Mouse (Mus musculus) intestine, embryonic 14.5 days (tissue): ENCODE measurements around the gene Gm44511. TPM values are rescaled to one million over a fixed set of nuclear protein-coding genes. Genes with fewer than 3 reads are reported as not detected.
"Not testable (repeated sequence)": the region's sequence is repeated elsewhere in the genome, so short reads cannot be mapped to it uniquely, and the experiment has no call there.

Experiments
- ATAC-seq: fragments of 200-750 bp; cut with Nextera tagmentation; replicated peaks from 2 replicates; pipeline ENCODE4 v1.8.0; 2017; ENCODE audit warnings: low read depth, moderate number of reproducible peaks, moderate TSS enrichment, moderate library complexity; ENCODE audit not compliant: low FRiP score, low TSS enrichment
- DNase-seq: peaks from one replicate; pipeline ENCODE4 v3.0.0-alpha.2; 2018; ENCODE audit warnings: low spot score
- H3K27ac ChIP-seq: fragments of 300-500 bp; sonication (generic); 2 replicates; pipeline ENCODE4 v1.5.1; 2014; ENCODE audit warnings: low read depth, mild to moderate bottlenecking, control low read depth
- H3K27me3 ChIP-seq: fragments of 300-500 bp; sonication (generic); replicated peaks from 2 replicates; pipeline ENCODE4 v1.6.1; 2014; ENCODE audit warnings: low read length, control low read depth; ENCODE audit not compliant: control insufficient read depth, insufficient read depth
- H3K36me3 ChIP-seq: fragments of 300-500 bp; sonication (generic); 2 replicates; pipeline ENCODE4 v1.6.1; 2014; ENCODE audit warnings: low read length, control low read depth; ENCODE audit not compliant: control insufficient read depth, insufficient read depth
- H3K4me1 ChIP-seq: fragments of 300-500 bp; sonication (generic); replicated peaks from 2 replicates; pipeline ENCODE4 v1.6.1; 2014; ENCODE audit warnings: low read length, control low read depth, mixed read lengths; ENCODE audit not compliant: control insufficient read depth, insufficient read depth
- H3K4me2 ChIP-seq: fragments of 300-500 bp; sonication (generic); 2 replicates; pipeline ENCODE4 v1.6.1; 2014; ENCODE audit warnings: low read length
- H3K4me3 ChIP-seq: fragments of 300-500 bp; sonication (generic); 2 replicates; pipeline ENCODE4 v1.5.1; 2014; ENCODE audit warnings: low read depth, low read length, control low read depth, mixed read lengths
- H3K9ac ChIP-seq: fragments of 300-500 bp; sonication (generic); 2 replicates; pipeline ENCODE4 v1.6.1; 2014; ENCODE audit warnings: mild to moderate bottlenecking, low read length
- H3K9me3 ChIP-seq: fragments of 300-500 bp; sonication (generic); 2 replicates; pipeline ENCODE4 v1.6.1; 2016; ENCODE audit warnings: low read length, control low read depth; ENCODE audit not compliant: control insufficient read depth
- WGBS: fragments of 180-500 bp; shearing (Covaris S2); extraction: QIAGEN DNeasy Blood & Tissue Kit; methylation state at CpG from one replicate; pipeline ENCODE4 v1.1.7; 2014; 5-methylcytosine and 5-hydroxymethylcytosine counted together
- polyA plus RNA-seq: library from polyadenylated mRNA; unstranded; fragments of >200 nt; fragmentation: Nextera tagmentation; extraction: Ambion mirVana; gene quantifications from 2 replicates; pipeline ENCODE4 v1.2.1, GENCODE M21; 2014

Gene Gm44511
- polyA plus RNA-seq, 1 experiment from 2014 or later, result 0.62 TPM

DNA sequence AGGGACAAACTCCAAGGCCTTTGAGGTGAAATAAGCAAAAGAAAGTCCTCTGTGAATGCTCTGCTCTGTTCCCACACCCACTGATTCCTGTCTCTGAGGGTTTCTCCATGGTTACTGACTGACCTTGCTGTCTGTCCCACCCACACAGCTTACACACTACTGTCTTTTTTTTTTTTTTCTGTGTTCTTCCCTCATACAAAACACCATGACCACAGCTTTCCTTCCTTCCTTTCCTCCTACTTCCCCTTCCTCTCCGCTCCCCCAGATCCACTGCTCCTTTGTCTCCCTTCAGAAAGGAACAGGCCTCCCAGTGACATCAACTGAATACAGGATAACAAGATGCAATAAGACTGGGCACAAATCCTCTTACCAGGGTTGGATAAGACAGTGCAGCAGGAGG, 37.6 kb downstream of the Gm44511 start:
- no peaks in the 10 kb centered on the region for H3K36me3 ChIP-seq
- ATAC-seq, result no peak
- H3K27me3 ChIP-seq, result no peaks in the 10 kb centered on the region
- no peaks in the 10 kb centered on the region for H3K9me3 ChIP-seq
- no peak overlapping the region for H3K4me2 ChIP-seq
- no peaks in the 10 kb centered on the region for H3K4me1 ChIP-seq
- no peak overlapping the region for H3K27ac ChIP-seq
- WGBS, result 87% methylated on average over 1 of the region's 1 CpGs
- no peak for DNase-seq
- H3K9ac ChIP-seq, result no peak overlapping the region
- no peak overlapping the region for H3K4me3 ChIP-seq

DNA sequence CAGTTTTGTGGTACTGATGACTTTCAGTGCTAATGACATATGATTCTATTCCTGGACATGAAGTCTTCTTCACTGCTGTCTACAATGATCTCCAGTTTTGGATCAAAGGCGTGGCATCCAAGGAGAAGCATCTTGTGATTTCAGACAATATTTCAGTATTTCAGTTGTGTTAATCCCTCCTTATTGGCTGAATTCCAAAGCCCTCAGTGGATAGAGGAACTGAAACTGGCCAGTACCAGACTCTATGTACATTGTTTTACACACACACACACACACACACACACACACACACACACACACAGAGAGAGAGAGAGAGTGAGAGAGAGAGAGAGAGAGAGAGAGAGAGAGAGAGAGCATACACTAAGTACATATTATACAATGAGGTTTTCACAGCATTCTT, 39.7 kb downstream of the Gm44511 start:
- H3K4me3 ChIP-seq, DNase-seq, H3K9ac ChIP-seq, H3K27ac ChIP-seq, H3K4me1 ChIP-seq, H3K4me2 ChIP-seq, H3K36me3 ChIP-seq, H3K27me3 ChIP-seq, H3K9me3 ChIP-seq, ATAC-seq: not testable (repeated sequence)
- WGBS, result 91% methylated on average over 1 of the region's 1 CpGs

DNA sequence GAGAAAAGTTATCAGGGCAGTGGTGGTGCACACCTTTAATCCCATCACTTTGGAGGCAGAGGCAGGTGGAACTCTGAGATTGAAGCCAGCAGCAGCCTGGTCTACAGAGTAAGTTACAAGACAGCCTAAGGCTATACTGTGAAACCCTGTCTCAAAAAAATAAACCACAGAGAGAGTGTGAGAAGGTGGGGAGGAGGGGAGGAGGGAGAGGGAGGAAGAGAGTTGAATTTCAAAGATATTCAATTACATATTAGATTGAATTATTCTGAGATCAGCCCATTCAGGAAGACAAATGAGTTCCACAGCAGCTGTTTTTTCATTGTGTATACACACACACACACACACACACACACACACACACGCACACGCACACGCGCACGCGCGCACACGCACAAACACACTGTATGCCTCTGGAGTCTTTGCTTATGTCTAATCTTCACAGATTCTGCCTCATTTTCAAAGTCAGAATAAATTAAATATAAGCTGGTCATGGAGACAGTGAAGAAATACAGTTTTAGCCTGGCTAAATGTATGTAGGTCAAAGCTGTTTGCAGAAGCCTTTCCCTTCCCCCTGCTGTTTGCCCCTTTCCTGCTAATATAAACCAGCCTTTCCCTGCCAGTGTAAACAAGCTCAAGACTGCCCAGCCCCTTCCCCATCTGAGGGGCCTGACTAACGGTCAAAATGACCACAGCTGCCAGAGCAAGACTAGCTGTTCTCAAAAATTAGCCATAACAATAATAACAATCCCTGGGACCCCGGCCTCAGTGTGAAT, 56.4 kb downstream of the Gm44511 start:
- Histone ChIP-seq H3K36me3 (no peaks in the 10 kb centered on the region), H3K27me3 (no peaks in the 10 kb centered on the region), H3K9me3 (0 out of 2 replicates have a peak, but pooled peaks cover 3% of the 10 kb centered on the region), H3K4me2 (peak overlapping the region; percentile 1; the same call in 1 of the 2 replicates), H3K27ac (peak overlapping the region; percentile 29), H3K4me1 (no peaks in the 10 kb centered on the region), H3K9ac (0 out of 2 replicates have a peak overlapping the region, but pooled peaks have one; percentile 11), H3K4me3 (no peak overlapping the region)
- DNase-seq (peak; percentile 65), ATAC-seq (no peak)
- WGBS, result 44% methylated on average over 10 of the region's 10 CpGs

DNA sequence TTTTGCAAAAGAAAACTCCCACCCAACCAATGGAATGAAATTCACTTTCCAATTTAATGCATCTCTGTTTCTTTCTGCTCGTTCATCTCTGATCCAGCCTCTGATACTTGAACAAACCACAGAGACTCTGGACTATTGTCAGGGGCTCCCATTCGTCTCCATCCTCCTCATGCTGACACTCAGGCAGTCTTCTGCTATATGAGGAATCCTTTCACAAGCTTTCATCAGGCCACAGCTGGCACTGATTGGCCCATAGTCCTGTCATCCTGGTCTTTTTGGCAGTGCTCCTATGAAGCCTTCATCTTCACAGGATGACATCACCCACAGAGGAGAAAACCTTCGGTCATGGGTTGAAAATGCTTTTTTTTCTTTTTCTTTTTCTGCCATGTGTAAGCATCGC, 58.1 kb downstream of the Gm44511 start:
- no peak overlapping the region for H3K4me3 ChIP-seq
- H3K4me1 ChIP-seq, result no peaks in the 10 kb centered on the region
- no peaks in the 10 kb centered on the region for H3K36me3 ChIP-seq
- H3K27ac ChIP-seq, result no peak overlapping the region
- H3K9ac ChIP-seq, result no peak overlapping the region
- DNase-seq, result no peak
- WGBS, result 86% methylated on average over 4 of the region's 4 CpGs
- no peaks in the 10 kb centered on the region for H3K9me3 ChIP-seq
- H3K27me3 ChIP-seq, result no peaks in the 10 kb centered on the region
- no peak for ATAC-seq
- no peak overlapping the region for H3K4me2 ChIP-seq

DNA sequence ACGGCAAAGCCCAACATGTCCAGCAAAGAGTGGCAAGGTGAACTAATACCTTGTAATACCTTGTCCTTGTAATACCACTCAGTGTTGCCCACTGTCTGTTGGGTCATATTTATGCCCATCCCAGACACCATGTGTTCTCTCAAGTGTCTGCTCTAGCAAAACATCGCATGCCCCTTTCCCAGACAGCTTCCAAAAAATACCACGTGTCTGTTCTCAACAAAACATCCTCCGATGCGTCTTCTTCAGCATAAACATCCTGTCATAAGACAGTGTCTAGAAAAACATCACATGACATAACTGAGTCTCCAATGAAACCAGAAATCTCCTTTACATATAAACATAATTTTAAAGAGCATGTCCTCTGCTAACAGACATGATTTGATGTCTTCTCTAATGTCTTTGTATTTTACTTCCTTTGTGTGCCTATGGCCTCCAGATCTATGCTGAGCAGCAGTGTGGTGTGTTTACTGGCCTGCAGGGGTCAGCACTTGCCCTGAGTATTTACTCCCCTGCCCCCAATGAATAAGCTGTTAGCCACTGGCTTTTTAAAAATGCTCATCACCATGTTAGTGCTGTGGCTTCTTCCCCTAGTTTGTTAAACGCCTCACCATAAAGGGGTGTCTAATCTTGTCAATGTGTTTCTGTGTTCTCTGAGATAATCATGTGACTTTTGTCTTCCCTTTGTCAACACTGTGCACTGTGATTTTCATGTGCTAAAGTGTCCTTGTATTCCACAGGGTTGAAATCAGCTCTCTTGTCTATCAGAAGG, 59.4 kb downstream of the Gm44511 start:
- not testable (repeated sequence) for ATAC-seq, DNase-seq, H3K9me3 ChIP-seq, H3K27me3 ChIP-seq, H3K4me1 ChIP-seq, H3K9ac ChIP-seq, H3K36me3 ChIP-seq, H3K4me2 ChIP-seq, H3K27ac ChIP-seq, H3K4me3 ChIP-seq
- 51% methylated on average over 6 of the region's 6 CpGs for WGBS

DNA sequence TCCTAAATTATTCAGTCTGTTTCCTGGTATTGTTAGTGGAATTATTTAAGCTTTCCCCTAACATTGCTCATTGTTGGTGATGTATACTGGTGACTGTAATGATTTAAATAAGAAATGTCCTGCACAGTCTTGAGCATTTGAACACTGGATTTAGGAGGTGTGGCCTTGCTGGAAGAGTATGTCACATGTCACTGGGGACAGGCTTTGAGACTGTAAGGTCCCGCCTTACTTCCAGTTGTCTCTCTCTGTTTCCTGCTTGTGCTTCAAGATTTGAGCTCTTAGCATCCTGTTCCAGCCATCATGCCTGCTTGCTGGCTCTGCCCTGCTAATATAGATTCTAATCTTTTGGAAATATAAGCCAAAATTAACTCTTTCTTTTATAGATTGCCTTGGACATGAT, 60.9 kb downstream of the Gm44511 start:
- no peak overlapping the region for H3K4me2 ChIP-seq

DNA sequence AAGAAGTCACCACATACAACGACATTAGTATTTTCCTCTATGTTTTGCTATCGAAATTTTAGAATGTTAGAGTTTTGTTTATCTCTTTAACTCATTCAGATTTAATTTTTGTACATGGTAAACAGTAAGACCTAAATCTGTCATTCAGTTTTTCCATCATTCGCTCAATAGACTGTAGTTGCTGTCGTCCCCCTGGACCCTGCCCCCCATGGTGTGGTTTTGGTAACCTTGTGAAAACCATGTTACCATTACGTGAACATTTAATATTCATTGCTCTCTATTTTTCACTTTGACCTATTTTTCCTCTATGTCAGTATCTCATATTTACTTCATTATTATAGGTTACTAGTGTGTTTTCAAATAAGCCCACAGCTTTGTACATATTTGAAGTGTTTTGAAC, 61.5 kb downstream of the Gm44511 start:
- no peaks in the 10 kb centered on the region for H3K36me3 ChIP-seq
- 22% methylated on average over 5 of the region's 5 CpGs for WGBS
- no peaks in the 10 kb centered on the region for H3K4me1 ChIP-seq
- no peaks in the 10 kb centered on the region for H3K27me3 ChIP-seq
- no peaks in the 10 kb centered on the region for H3K9me3 ChIP-seq
- H3K9ac ChIP-seq, result peak overlapping the region; percentile 38; the same call in 1 of the 2 replicates
- no peak for DNase-seq
- H3K27ac ChIP-seq, result no peak overlapping the region
- no peak for ATAC-seq
- H3K4me2 ChIP-seq, result peak overlapping the region; percentile 48
- peak overlapping the region; percentile 45 for H3K4me3 ChIP-seq

More for the DNA sequence above, 60.9 kb downstream of the Gm44511 start:
- DNase-seq (no peak), ATAC-seq (no peak)
- no peaks in the 10 kb centered on the region for H3K9me3 ChIP-seq
- no peak overlapping the region for H3K4me3 ChIP-seq
- H3K4me1 ChIP-seq, result no peaks in the 10 kb centered on the region
- H3K27ac ChIP-seq, result no peak overlapping the region
- H3K36me3 ChIP-seq, result no peaks in the 10 kb centered on the region
- no peaks in the 10 kb centered on the region for H3K27me3 ChIP-seq
- H3K9ac ChIP-seq, result no peak overlapping the region
- WGBS, result 76% methylated on average over 1 of the region's 1 CpGs

DNA sequence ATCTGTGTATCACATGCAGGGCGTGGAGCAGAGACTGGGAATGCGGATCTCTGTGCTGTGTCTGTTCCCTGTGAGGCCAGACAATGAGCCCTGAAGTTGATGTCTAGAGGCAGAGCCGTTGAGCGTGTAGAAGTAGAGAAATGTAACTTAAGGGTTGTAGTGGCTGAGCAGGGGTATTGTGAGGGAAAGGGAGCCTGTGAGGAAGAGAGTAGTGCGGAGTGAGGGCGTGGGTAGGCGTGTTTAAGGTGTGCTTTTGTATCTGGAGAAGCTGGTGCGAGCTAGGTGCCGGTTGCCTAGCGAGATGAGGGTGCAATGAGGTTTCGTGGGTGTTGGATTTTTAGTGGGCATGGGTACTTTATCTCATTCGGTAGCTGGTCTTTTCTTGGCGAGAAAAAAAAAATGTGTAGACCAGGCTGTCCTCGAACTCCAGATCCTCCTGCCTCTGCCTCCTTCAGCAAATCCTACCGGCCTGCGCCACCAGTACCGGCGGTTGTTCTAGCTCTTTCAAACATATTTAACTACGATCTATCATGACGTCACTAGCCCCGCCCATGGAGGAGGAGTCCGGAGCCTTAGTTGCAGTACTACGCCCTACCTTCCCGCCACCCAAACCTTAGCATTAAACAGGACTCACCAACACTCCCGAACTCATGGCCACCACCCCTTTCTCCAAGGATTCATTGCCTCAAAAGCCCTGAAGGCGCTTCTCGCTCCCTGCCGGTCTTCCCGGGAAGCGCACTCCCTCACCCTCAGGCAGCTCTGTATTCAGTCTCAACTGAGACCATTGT, 62.2 kb downstream of the Gm44511 start:
- no peaks in the 10 kb centered on the region for H3K9me3 ChIP-seq

More for the DNA sequence above, 62.2 kb downstream of the Gm44511 start:
- peak overlapping the region; percentile 45 for H3K4me3 ChIP-seq
- H3K9ac ChIP-seq, result peak overlapping the region; percentile 59
- H3K27ac ChIP-seq, result peak overlapping the region; percentile 74
- no peaks in the 10 kb centered on the region for H3K27me3 ChIP-seq
- no peaks in the 10 kb centered on the region for H3K36me3 ChIP-seq
- 1% methylated on average over 30 of the region's 30 CpGs for WGBS
- peak overlapping the region; percentile 61 for H3K4me2 ChIP-seq
- H3K4me1 ChIP-seq, result no peaks in the 10 kb centered on the region
- ATAC-seq (peak; percentile 95), DNase-seq (peak; percentile 100)
